In genomic region chr9:63099344-63099743, GRCm38 (mm10) we compare ENCODE assay signal across 24 mouse cellular contexts. TPM values are rescaled to one million over a fixed set of nuclear protein-coding genes. Genes with fewer than 3 reads are reported as not detected.
DNase-seq lines count a peak whose midpoint lies in the region; ATAC-seq and TF ChIP-seq lines count a peak whose summit lies in the region.
"Had no signal": no experiment of that assay in that cellular context is flagged by ENCODE, and none has a peak within 500 bp of the region (broad histone marks: within the 10 kb centered on the region; RNA-seq: fewer than 3 reads in every experiment).

No protein-coding gene starts in this region.

- H3K4me3 ChIP-seq in forebrain, postnatal 0 days (ENCODE audit: low read depth, low read length): no peak overlapping the region
- no peak overlapping the region for H3K4me3 ChIP-seq in forebrain, embryonic 13.5 days
- no peak overlapping the region for H3K4me3 ChIP-seq in layer of hippocampus, adult 2 months
- H3K4me3 ChIP-seq: erythroblast, embryonic 14.5 days; forebrain, embryonic 12.5 days; liver, embryonic 13.5 days; midbrain, embryonic 10.5 days had no signal

- DNase-seq in forebrain, postnatal 0 days: no peak
- no peak for DNase-seq in layer of hippocampus, adult 2 months (ENCODE audit: low spot score in 2 of 2)
- DNase-seq in layer of hippocampus, postnatal 36 days: no peak
- DNase-seq in A20 (ENCODE audit: low read depth, low spot score): peak; percentile 55
- DNase-seq in Patski (ENCODE audit: low read depth, low spot score): no peak
- DNase-seq in cerebellum, adult 11 months: no peak
- DNase-seq: adrenal gland, postnatal 25 days; cerebellum, adult 9-11 months; kidney, adult 11 months; kidney, postnatal 14 days; liver, embryonic 13.5 days had no signal

- CTCF ChIA-PET in Patski (lab: Charles Lee): no interaction called here

- H3K36me3 ChIP-seq in forebrain, postnatal 0 days (ENCODE audit: insufficient read depth): no peaks in the 10 kb centered on the region
- no peaks in the 10 kb centered on the region for H3K36me3 ChIP-seq in forebrain, embryonic 13.5 days (ENCODE audit: poor library complexity, severe bottlenecking)
- H3K36me3 ChIP-seq: forebrain, embryonic 12.5 days; liver, embryonic 13.5 days; midbrain, embryonic 10.5 days had no signal

- ATAC-seq in forebrain, postnatal 0 days: no peak
- no peak for ATAC-seq in forebrain, embryonic 13.5 days
- no peak for ATAC-seq in Patski
- ATAC-seq in erythroblast, adult 5-6 weeks (replicated peaks; ENCODE audit: low FRiP score, poor library complexity, severe bottlenecking): no peak
- ATAC-seq: CD4-positive, CD25-positive, alpha-beta regulatory T cell, adult 4 months; hindbrain, embryonic 16.5 days had no signal

- H3K4me2 ChIP-seq in forebrain, postnatal 0 days (ENCODE audit: low read depth): no peak overlapping the region
- no peak overlapping the region for H3K4me2 ChIP-seq in forebrain, embryonic 13.5 days
- H3K4me2 ChIP-seq: forebrain, embryonic 12.5 days; heart, embryonic 11.5 days; liver, embryonic 13.5 days had no signal

- POLR2A ChIA-PET in Patski (lab: Charles Lee): no interaction called here

- no peak overlapping the region for H3K27ac ChIP-seq in forebrain, postnatal 0 days (ENCODE audit: low read depth, low read length)
- H3K27ac ChIP-seq in forebrain, embryonic 13.5 days: no peak overlapping the region
- H3K27ac ChIP-seq in layer of hippocampus, adult 2 months: no peak overlapping the region
- H3K27ac ChIP-seq: forebrain, embryonic 12.5 days; liver, embryonic 13.5 days had no signal

- H3K4me1 ChIP-seq in forebrain, postnatal 0 days (ENCODE audit: insufficient read depth): no peaks in the 10 kb centered on the region
- no peaks in the 10 kb centered on the region for H3K4me1 ChIP-seq in forebrain, embryonic 13.5 days
- H3K4me1 ChIP-seq: liver, embryonic 13.5 days had no signal

- no peak overlapping the region for H3K9ac ChIP-seq in forebrain, postnatal 0 days
- H3K9ac ChIP-seq in forebrain, embryonic 13.5 days: no peak overlapping the region
- H3K9ac ChIP-seq: forebrain, embryonic 12.5 days; liver, embryonic 13.5 days had no signal

- no peaks in the 10 kb centered on the region for H3K27me3 ChIP-seq in forebrain, postnatal 0 days (ENCODE audit: insufficient read depth, low read length)
- H3K27me3 ChIP-seq in forebrain, embryonic 13.5 days: no peaks in the 10 kb centered on the region
- H3K27me3 ChIP-seq in Patski: no peaks in the 10 kb centered on the region
- H3K27me3 ChIP-seq: forebrain, embryonic 12.5 days; liver, embryonic 13.5 days had no signal

- peak; percentile 37 for TF ChIP-seq CTCF in forebrain, postnatal 0 days (IDR thresholded peaks at IDR 0.05; ENCODE audit: low read depth)
- peak; percentile 44 for TF ChIP-seq CTCF in layer of hippocampus, adult 2 months (conservative IDR thresholded peaks at IDR 0.05)
- TF ChIP-seq CTCF in Patski (IDR thresholded peaks at IDR 0.05): peak; percentile 40

- no peaks in the 10 kb centered on the region for H3K9me3 ChIP-seq in forebrain, postnatal 0 days (ENCODE audit: low read length)
- 0 out of 2 replicates have a peak, but pooled peaks cover 6% of the 10 kb centered on the region for H3K9me3 ChIP-seq in forebrain, embryonic 13.5 days (replicated peaks)
- H3K9me3 ChIP-seq: forebrain, embryonic 12.5 days; liver, embryonic 13.5 days; midbrain, embryonic 10.5 days had no signal

- WGBS in forebrain, postnatal 0 days: 93% methylated on average over 4 of the region's 4 CpGs
- WGBS in forebrain, embryonic 13.5 days: 86% methylated on average over 4 of the region's 4 CpGs

- in situ Hi-C loops in Patski (cut with MboI; ENCODE audit: low pct_unique_long_range_greater_than_20kb): no loop called here

RNA-seq across cellular contexts. Expression of gene Skor1, which starts 49.4 kb away (rescaled TPM):
- 0.69 and 1.0 TPM in 2 replicates for total RNA-seq in forebrain, postnatal 0 days (2014; rRNA removed)
- 0.30 and 0.35 TPM in 2 replicates for polyA plus RNA-seq in forebrain, postnatal 0 days (2015; fragmentation: Nextera tagmentation; extraction: Ambion mirVana)
- 0.28 and 0.55 TPM in 2 replicates for polyA plus RNA-seq in forebrain, embryonic 13.5 days (2015; fragmentation: Nextera tagmentation; extraction: Ambion mirVana)
- total RNA-seq in layer of hippocampus, adult 2 months (2021): under 1 TPM; 0.20 to 0.27 TPM
- under 1 TPM; 0.10 to 0.15 TPM for total RNA-seq in layer of hippocampus, postnatal 36 days (2021)
- 0.03 TPM for polyA plus RNA-seq in Patski (2021)
- not detected in 2 replicates for total RNA-seq in erythroblast, adult 5-6 weeks (2015; ENCODE audit: low replicate concordance)
- not detected in 2 replicates for total RNA-seq in erythroblast, adult 5-6 weeks (2017; ENCODE audit: low replicate concordance)
- total RNA-seq: common myeloid progenitor, adult 5-6 weeks; hematopoietic stem cell, adult 5-6 weeks had no signal
- polyA plus RNA-seq: CD4-positive, CD25-positive, alpha-beta regulatory T cell, adult 4 months; heart, embryonic 11.5 days; heart, postnatal 0 days; liver, embryonic 13.5 days; lung, embryonic 16.5 days; stomach, embryonic 16.5 days had no signal
